Mouse (Mus musculus) kidney, adult 2 months (tissue): ENCODE results near the gene Commd6.

Source experiments
- CTCF ChIP-seq: fragments of 200-500 bp; conservative IDR thresholded peaks from 2 replicates; pipeline ENCODE4 v1.5.1; 2011; ENCODE audit warnings: low read depth, mild to moderate bottlenecking, control low read depth, low read length, moderate library complexity, mixed read lengths; ENCODE audit not compliant: insufficient read depth, insufficient read length
- POLR2A ChIP-seq: fragments of 200-500 bp; IDR thresholded peaks from one replicate; pipeline ENCODE4 v1.6.1; 2011; ENCODE audit warnings: low read depth, low read length, control low read depth

DNA sequence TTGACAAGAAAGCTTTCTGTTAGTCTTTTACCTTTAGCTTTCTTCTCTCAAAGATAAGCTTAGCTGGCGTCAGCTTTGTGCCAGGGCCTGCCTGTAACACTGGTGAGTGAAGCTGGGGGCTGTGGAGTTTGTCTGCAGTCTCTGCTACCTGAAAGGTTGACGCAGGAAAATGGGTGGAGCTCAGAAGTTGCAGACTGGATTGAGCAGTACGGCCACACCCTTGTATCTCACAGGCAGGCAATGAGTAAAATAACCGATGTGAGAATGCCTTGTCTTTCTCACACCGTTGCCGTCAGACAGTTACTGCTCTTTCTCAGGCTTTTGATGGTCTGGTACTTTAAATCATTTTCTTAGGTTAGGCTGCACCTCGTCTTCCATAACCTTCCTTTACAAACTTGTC is 25.6 kb upstream of the Commd6 start:
- TF ChIP-seq CTCF (no peak), POLR2A (no peak)
